Mouse (Mus musculus) heart, adult 2 months (tissue): Measurements from ENCODE around the gene Csmd2.

Experiments used
- CTCF ChIP-seq: fragments of 200-600 bp; IDR thresholded peaks from 2 replicates; pipeline ENCODE4 v1.8.1; 2022; ENCODE audit warnings: antibody characterized with exemption, mild to moderate bottlenecking, moderate library complexity
- EP300 ChIP-seq: fragments of 200-500 bp; IDR thresholded peaks from 2 replicates; pipeline ENCODE4 v1.6.1; 2011; ENCODE audit warnings: low read depth, low read length, control low read depth; ENCODE audit not compliant: insufficient read depth
- POLR2A ChIP-seq: fragments of 200-500 bp; IDR thresholded peaks from 2 replicates; pipeline ENCODE4 v1.6.1; 2011; ENCODE audit warnings: mild to moderate bottlenecking, low read depth, low read length, control low read depth; ENCODE audit not compliant: insufficient read depth

- TF ChIP-seq CTCF, result no peak
- no peak for TF ChIP-seq POLR2A
- TF ChIP-seq EP300, result no peak
Measured at GRCm38 (mm10) chr4:128184747-128185146, 197.1 kb downstream of the Csmd2 start.
